8 mouse cellular contexts compared by ENCODE assay signal in the genomic region with DNA sequence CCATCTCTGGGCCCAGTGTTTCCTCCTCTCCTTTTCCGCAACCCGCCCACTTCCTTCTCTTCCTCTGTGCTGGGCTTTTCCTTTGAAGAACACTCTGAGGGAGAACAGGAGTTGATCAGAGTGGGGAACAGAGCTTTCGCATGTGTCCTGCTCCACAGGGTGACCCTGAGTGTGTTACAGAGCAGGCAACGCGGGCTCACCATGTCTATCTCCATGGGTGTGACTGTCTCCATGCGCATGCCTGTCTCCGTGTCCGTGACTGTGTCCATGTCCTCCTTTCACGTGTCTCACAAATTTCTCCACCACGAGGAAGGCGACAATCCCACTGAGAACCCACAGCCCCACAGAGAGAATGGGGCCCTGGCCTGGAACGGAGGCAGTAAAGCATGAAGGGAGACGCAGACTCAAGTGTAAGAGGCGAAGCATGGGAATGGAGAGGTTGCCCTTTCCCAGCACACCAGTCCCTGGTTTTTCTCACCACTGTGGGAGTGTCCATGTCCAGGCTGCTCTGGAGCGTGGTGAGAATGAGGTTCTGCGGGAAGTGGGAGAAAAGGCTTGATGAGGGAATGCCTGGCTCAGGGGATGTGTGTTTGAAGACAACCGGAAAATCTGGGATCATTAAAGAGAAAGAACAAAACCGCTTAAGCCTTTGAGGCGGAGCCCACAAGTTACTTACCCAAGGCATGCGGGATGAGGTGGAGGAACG. TPM values are rescaled to one million over a fixed set of nuclear protein-coding genes. Genes with fewer than 3 reads are reported as not detected.
DNase-seq lines count a peak whose midpoint lies in the region; ATAC-seq and TF ChIP-seq lines count a peak whose summit lies in the region.

No protein-coding gene starts in this region.

- H3K36me3 ChIP-seq in lung, postnatal 0 days (ENCODE audit: insufficient read depth, low read length) = peaks cover 13% of the 10 kb centered on the region
- H3K36me3 ChIP-seq in intestine, embryonic 14.5 days (ENCODE audit: control insufficient read depth, insufficient read depth, low read length) = peaks cover 35% of the 10 kb centered on the region
- peaks cover 16% of the 10 kb centered on the region for H3K36me3 ChIP-seq in midbrain, postnatal 0 days (ENCODE audit: insufficient read depth, low read length)

- intact Hi-C loops in left cerebral cortex, postnatal 4 days (cut with DNase I) = loop anchor here (5.0 kb wide), 1 partner anchor 567 kb away; the partner anchor contains the start of gene Ager

- H3K27ac ChIP-seq in lung, postnatal 0 days (ENCODE audit: low read length) = no peak overlapping the region
- H3K27ac ChIP-seq in intestine, embryonic 14.5 days (ENCODE audit: low read depth) = no peak overlapping the region
- no peak overlapping the region for H3K27ac ChIP-seq in midbrain, postnatal 0 days (ENCODE audit: low read depth, low read length)

- peak; percentile 32 for DNase-seq in cerebellum, adult 11 months
- DNase-seq in cerebellum, postnatal 10 days = no peak
- no peak for DNase-seq in lung, postnatal 0 days (ENCODE audit: low spot score)
- no peak for DNase-seq in lung, adult 18-20 months
- DNase-seq in intestine, embryonic 14.5 days (ENCODE audit: low spot score) = no peak
- no peak for DNase-seq in midbrain, postnatal 0 days (ENCODE audit: low spot score)
- no peak for DNase-seq in left cerebral cortex, postnatal 4 days
- DNase-seq in gastrocnemius, adult 18-20 months (ENCODE audit: low spot score) = no peak

- TF ChIP-seq CTCF in lung, postnatal 0 days (IDR thresholded peaks at IDR 0.05) = no peak
- TF ChIP-seq CTCF in midbrain, postnatal 0 days (IDR thresholded peaks at IDR 0.05) = no peak

- H3K4me2 ChIP-seq in lung, postnatal 0 days (replicated peaks; ENCODE audit: low read depth, low read length) = peak overlapping the region; percentile 89
- peak overlapping the region; percentile 82 for H3K4me2 ChIP-seq in intestine, embryonic 14.5 days (ENCODE audit: low read length)
- H3K4me2 ChIP-seq in midbrain, postnatal 0 days (ENCODE audit: low read depth, low read length, poor library complexity, severe bottlenecking) = peak overlapping the region; percentile 97

- no peak for TF ChIP-seq EP300 in lung, postnatal 0 days (IDR thresholded peaks at IDR 0.05)

- no peak for ATAC-seq in lung, postnatal 0 days
- no peak for ATAC-seq in intestine, embryonic 14.5 days (replicated peaks; ENCODE audit: low FRiP score, low TSS enrichment, low read depth)
- ATAC-seq in midbrain, postnatal 0 days (ENCODE audit: low FRiP score) = no peak

- H3K27me3 ChIP-seq in lung, postnatal 0 days (replicated peaks; ENCODE audit: insufficient read depth, low read length) = no peaks in the 10 kb centered on the region
- H3K27me3 ChIP-seq in intestine, embryonic 14.5 days (replicated peaks; ENCODE audit: control insufficient read depth, insufficient read depth, low read length) = no peaks in the 10 kb centered on the region
- H3K27me3 ChIP-seq in midbrain, postnatal 0 days (ENCODE audit: insufficient read depth, low read length) = no peaks in the 10 kb centered on the region

- H3K4me3 ChIP-seq in lung, postnatal 0 days (ENCODE audit: low read depth, low read length) = peak overlapping the region; percentile 94
- H3K4me3 ChIP-seq in intestine, embryonic 14.5 days (ENCODE audit: low read depth, low read length) = peak overlapping the region; percentile 96
- peak overlapping the region; percentile 70 for H3K4me3 ChIP-seq in midbrain, postnatal 0 days (ENCODE audit: low read depth, low read length)

- H3K4me1 ChIP-seq in lung, postnatal 0 days (ENCODE audit: insufficient read depth, low read depth, low read length) = peaks cover 40% of the 10 kb centered on the region
- H3K4me1 ChIP-seq in intestine, embryonic 14.5 days (replicated peaks; ENCODE audit: control insufficient read depth, insufficient read depth, low read length) = peaks cover 56% of the 10 kb centered on the region
- peaks cover 37% of the 10 kb centered on the region for H3K4me1 ChIP-seq in midbrain, postnatal 0 days (ENCODE audit: insufficient read depth, low read length)

- H3K9me3 ChIP-seq in lung, postnatal 0 days (ENCODE audit: low read length) = no peaks in the 10 kb centered on the region
- no peaks in the 10 kb centered on the region for H3K9me3 ChIP-seq in intestine, embryonic 14.5 days (ENCODE audit: control insufficient read depth, low read length)
- no peaks in the 10 kb centered on the region for H3K9me3 ChIP-seq in midbrain, postnatal 0 days (ENCODE audit: low read length)

- 68% methylated on average over 21 of the region's 21 CpGs for WGBS in lung, postnatal 0 days
- WGBS in intestine, embryonic 14.5 days = 68% methylated on average over 21 of the region's 21 CpGs
- 52% methylated on average over 21 of the region's 21 CpGs for WGBS in midbrain, postnatal 0 days

- H3K9ac ChIP-seq in lung, postnatal 0 days (replicated peaks; ENCODE audit: low read depth) = peak overlapping the region; percentile 8; the same call in 1 of the 2 replicates
- H3K9ac ChIP-seq in intestine, embryonic 14.5 days (ENCODE audit: low read length) = peak overlapping the region; percentile 93
- H3K9ac ChIP-seq in midbrain, postnatal 0 days (replicated peaks; ENCODE audit: low read length, poor library complexity, severe bottlenecking) = peak overlapping the region; percentile 96

RNA-seq across cellular contexts. Expression of gene Slc39a7, which starts 1.4 kb away (rescaled TPM):
- polyA plus RNA-seq in lung, postnatal 0 days (2015; fragmentation: Nextera tagmentation; extraction: Ambion mirVana) = 130 and 131 TPM in 2 replicates
- 86.4 and 89.5 TPM in 2 replicates for polyA plus RNA-seq in intestine, embryonic 14.5 days (2014; fragmentation: Nextera tagmentation; extraction: Ambion mirVana)
- 170 and 229 TPM in 2 replicates for total RNA-seq in midbrain, postnatal 0 days (2014; rRNA removed)
- polyA plus RNA-seq in midbrain, postnatal 0 days (2015; fragmentation: Nextera tagmentation; extraction: Ambion mirVana) = 152 and 156 TPM in 2 replicates
- 10 to 100 TPM; 96.3 to 98.7 TPM for total RNA-seq in left cerebral cortex, postnatal 4 days (2021)
- total RNA-seq in gastrocnemius, adult 18-20 months (2021) = 10 to 100 TPM; 41.0 to 50.2 TPM

RNA-seq across cellular contexts. Expression of gene Rxrb, which starts 1.6 kb away (rescaled TPM):
- 35.0 and 35.7 TPM in 2 replicates for polyA plus RNA-seq in lung, postnatal 0 days (2015; fragmentation: Nextera tagmentation; extraction: Ambion mirVana)
- 21.5 and 28.5 TPM in 2 replicates for polyA plus RNA-seq in intestine, embryonic 14.5 days (2014; fragmentation: Nextera tagmentation; extraction: Ambion mirVana)
- 53.6 and 61.2 TPM in 2 replicates for total RNA-seq in midbrain, postnatal 0 days (2014; rRNA removed)
- polyA plus RNA-seq in midbrain, postnatal 0 days (2015; fragmentation: Nextera tagmentation; extraction: Ambion mirVana) = 52.7 and 53.7 TPM in 2 replicates
- total RNA-seq in left cerebral cortex, postnatal 4 days (2021) = 10 to 100 TPM; 80.7 to 84.9 TPM
- total RNA-seq in gastrocnemius, adult 18-20 months (2021) = 10 to 100 TPM; 34.9 to 37.0 TPM

RNA-seq across cellular contexts. Expression of gene H2-Ke6, which starts 2.2 kb away (rescaled TPM):
- 57.9 and 59.8 TPM in 2 replicates for polyA plus RNA-seq in lung, postnatal 0 days (2015; fragmentation: Nextera tagmentation; extraction: Ambion mirVana)
- 49.7 and 53.6 TPM in 2 replicates for polyA plus RNA-seq in intestine, embryonic 14.5 days (2014; fragmentation: Nextera tagmentation; extraction: Ambion mirVana)
- total RNA-seq in midbrain, postnatal 0 days (2014; rRNA removed) = 58.4 and 67.6 TPM in 2 replicates
- 53.6 and 54.7 TPM in 2 replicates for polyA plus RNA-seq in midbrain, postnatal 0 days (2015; fragmentation: Nextera tagmentation; extraction: Ambion mirVana)
- total RNA-seq in left cerebral cortex, postnatal 4 days (2021) = 10 to 100 TPM; 41.6 to 45.2 TPM
- total RNA-seq in gastrocnemius, adult 18-20 months (2021) = 10 to 100 TPM; 80.3 to 82.1 TPM

RNA-seq across cellular contexts. Expression of gene Ring1, which starts 5.6 kb away (rescaled TPM):
- polyA plus RNA-seq in lung, postnatal 0 days (2015; fragmentation: Nextera tagmentation; extraction: Ambion mirVana) = 18.8 and 19.1 TPM in 2 replicates
- 4.4 and 5.9 TPM in 2 replicates for polyA plus RNA-seq in intestine, embryonic 14.5 days (2014; fragmentation: Nextera tagmentation; extraction: Ambion mirVana)
- 19.5 and 23.4 TPM in 2 replicates for total RNA-seq in midbrain, postnatal 0 days (2014; rRNA removed)
- 17.3 and 19.5 TPM in 2 replicates for polyA plus RNA-seq in midbrain, postnatal 0 days (2015; fragmentation: Nextera tagmentation; extraction: Ambion mirVana)
- 10 to 100 TPM; 23.6 to 28.2 TPM for total RNA-seq in left cerebral cortex, postnatal 4 days (2021)
- 10 to 100 TPM; 12.5 to 13.5 TPM for total RNA-seq in gastrocnemius, adult 18-20 months (2021)

RNA-seq across cellular contexts. Expression of gene Col11a2, which starts 9.2 kb away (rescaled TPM):
- 0.25 and 0.44 TPM in 2 replicates for polyA plus RNA-seq in lung, postnatal 0 days (2015; fragmentation: Nextera tagmentation; extraction: Ambion mirVana)
- polyA plus RNA-seq in intestine, embryonic 14.5 days (2014; fragmentation: Nextera tagmentation; extraction: Ambion mirVana) = 0.44 and 0.66 TPM in 2 replicates
- 17.9 and 24.3 TPM in 2 replicates for total RNA-seq in midbrain, postnatal 0 days (2014; rRNA removed)
- 4.1 and 4.6 TPM in 2 replicates for polyA plus RNA-seq in midbrain, postnatal 0 days (2015; fragmentation: Nextera tagmentation; extraction: Ambion mirVana)
- 1 to 10 TPM; 6.8 to 9.8 TPM for total RNA-seq in left cerebral cortex, postnatal 4 days (2021)
- total RNA-seq in gastrocnemius, adult 18-20 months (2021) = 1 to 10 TPM; 2.9 TPM

Comparison
In these comparisons a context has a peak if more than half of its experiments do, and no peak if none do; other contexts are left out.
1. H3K9ac ChIP-seq: peak in every context shown above with its lines; median percentile 96 in midbrain, postnatal 0 days; 93 in intestine, embryonic 14.5 days; 8 in lung, postnatal 0 days.